Mouse (Mus musculus): Measurements from ENCODE around the gene Cgnl1. TPM values are rescaled to one million over a fixed set of nuclear protein-coding genes. Genes with fewer than 3 reads are reported as not detected.
A peak's percentile ranks its signal among the peaks of the same experiment; 100 is the strongest.

The Cgnl1 gene
- 36.5 and 48.8 TPM in 2 replicates for polyA plus RNA-seq (2012; rRNA removed)

DNA sequence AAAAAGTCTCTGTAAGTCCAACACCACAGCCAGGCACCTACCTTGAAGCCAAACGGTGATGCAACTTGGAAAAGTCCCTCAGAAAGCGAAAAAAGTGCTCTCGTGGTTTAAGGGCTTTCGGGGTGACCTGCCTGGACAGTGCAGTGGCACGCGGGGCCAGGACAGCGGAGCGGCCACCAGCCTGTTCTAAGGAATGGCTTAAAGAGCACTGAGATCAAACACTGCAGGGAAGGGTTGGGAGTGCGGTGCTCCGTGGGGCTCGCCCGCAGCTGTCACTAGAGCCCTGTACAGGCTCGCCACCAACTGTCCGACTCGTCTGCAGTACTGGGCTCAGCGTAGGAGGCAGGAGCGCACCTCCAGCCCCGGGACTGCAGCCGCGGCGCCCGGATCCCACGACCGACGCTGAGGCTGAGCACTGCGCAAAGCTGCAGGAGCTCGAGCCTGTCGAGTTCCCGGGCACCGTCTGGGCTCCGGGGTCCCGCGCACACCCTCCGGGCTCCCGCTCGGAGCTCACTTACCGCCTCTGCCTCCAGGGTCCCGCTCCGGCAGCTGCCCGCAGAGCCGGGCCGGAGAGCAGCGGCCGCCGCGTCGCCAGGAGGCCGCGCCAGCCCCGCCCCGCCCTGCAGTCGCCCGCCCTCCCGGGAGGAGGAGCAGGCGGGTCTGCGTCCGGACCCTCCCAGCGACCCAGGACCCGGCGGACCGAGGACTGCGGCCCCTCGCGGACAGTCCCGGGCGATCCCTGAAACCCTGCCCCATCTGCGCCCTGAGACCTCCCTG is at the start of gene Cgnl1:
TSS of gene Cgnl1 (minus strand) at position 612 of the 777 bp plus-strand sequence.
- H3K27me3 ChIP-seq (ENCODE audit: control insufficient read depth, insufficient read depth, low read length): no peaks in the 10 kb centered on the region
- peaks cover 10% of the 10 kb centered on the region for H3K4me1 ChIP-seq (ENCODE audit: control insufficient read depth, insufficient read depth, low read length)
- TF ChIP-seq POLR2A (IDR thresholded peaks at IDR 0.05; ENCODE audit: control insufficient read depth, low read depth, low read length) (peak; percentile 24; the same call in 1 of the 2 replicates), CTCF (IDR thresholded peaks at IDR 0.05; ENCODE audit: control insufficient read depth, insufficient read depth, insufficient replicate concordance, low read depth, low read length) (no peak)
- no peaks in the 10 kb centered on the region for H3K36me3 ChIP-seq (ENCODE audit: control insufficient read depth, insufficient read depth, low read length)
- H3K27ac ChIP-seq (ENCODE audit: control insufficient read depth, insufficient read depth, low read depth, low read length): peak within 1 kb of the TSS; percentile 23
- H3K4me3 ChIP-seq (ENCODE audit: control insufficient read depth, low read depth, low read length): peak within 1 kb of the TSS; percentile 79

DNA sequence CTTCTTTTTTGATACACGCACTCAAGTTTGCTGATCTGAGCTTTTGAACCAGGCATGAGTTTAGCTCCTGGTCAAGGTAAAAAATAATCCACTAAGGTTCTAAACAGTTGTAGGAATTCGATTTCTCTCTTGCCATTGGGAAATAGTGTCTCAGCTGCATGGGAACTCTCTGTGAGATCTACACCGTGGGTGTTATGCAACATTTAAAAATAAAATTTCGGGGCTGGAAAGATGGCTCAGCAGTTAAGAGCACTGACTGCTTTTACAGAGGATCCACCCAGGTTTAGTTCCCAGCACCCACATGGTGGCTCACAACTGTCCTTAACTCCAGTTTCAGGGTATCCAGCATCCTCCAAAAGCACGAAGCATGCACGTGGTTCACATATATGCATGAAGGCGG is 47.1 kb upstream of the Cgnl1 start:
- H3K27ac ChIP-seq (ENCODE audit: control insufficient read depth, insufficient read depth, low read depth, low read length): no peak overlapping the region
- TF ChIP-seq CTCF (IDR thresholded peaks at IDR 0.05; ENCODE audit: control insufficient read depth, insufficient read depth, insufficient replicate concordance, low read depth, low read length) (no peak), POLR2A (IDR thresholded peaks at IDR 0.05; ENCODE audit: control insufficient read depth, low read depth, low read length) (no peak)
- no peak overlapping the region for H3K4me3 ChIP-seq (ENCODE audit: control insufficient read depth, low read depth, low read length)
- H3K27me3 ChIP-seq (ENCODE audit: control insufficient read depth, insufficient read depth, low read length): no peaks in the 10 kb centered on the region
- no peaks in the 10 kb centered on the region; the same call in 1 of the 2 replicates for H3K4me1 ChIP-seq (ENCODE audit: control insufficient read depth, insufficient read depth, low read length)
- no peaks in the 10 kb centered on the region for H3K36me3 ChIP-seq (ENCODE audit: control insufficient read depth, insufficient read depth, low read length)

DNA sequence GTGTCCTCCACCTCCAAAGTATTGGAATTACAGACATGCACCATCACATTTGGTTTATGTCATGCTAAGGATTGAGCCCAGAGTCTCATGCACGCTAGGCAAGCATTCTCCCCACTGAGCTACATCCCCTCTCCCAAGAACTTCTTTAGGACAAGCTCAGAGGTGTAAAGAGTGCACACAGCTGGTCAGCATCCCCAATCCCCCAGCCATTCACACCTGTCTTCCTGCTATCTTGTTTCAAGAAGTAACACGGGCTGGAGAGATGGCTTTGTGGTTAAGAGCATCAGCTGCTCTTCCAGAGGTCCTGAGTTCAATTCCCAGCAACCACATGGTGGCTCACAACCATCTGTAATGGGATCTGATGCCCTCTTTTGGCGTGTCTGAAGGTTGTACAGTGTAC is 44.7 kb upstream of the Cgnl1 start:
- TF ChIP-seq POLR2A (IDR thresholded peaks at IDR 0.05; ENCODE audit: control insufficient read depth, low read depth, low read length): no peak
- TF ChIP-seq CTCF (IDR thresholded peaks at IDR 0.05; ENCODE audit: control insufficient read depth, insufficient read depth, insufficient replicate concordance, low read depth, low read length): no peak

DNA sequence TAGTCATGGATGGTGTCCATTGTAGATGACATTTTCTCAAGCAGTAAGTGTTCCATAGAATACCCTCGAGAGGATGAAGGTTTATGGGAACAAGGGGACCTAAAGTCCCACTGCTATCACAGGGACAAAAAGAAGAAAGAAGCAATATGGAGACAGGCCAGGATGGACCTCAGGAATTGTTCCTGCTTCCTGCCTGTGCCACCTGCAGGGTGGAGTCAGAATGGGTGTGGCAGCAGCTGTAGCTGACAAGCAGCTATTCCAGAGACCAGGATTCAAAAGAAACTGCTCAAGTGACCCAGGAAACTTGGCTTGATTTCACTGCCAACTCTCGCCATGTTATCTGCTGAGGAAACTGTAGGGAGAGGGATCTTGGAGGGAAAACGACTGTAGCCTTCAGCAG is 42.2 kb upstream of the Cgnl1 start:
- H3K27ac ChIP-seq (ENCODE audit: control insufficient read depth, insufficient read depth, low read depth, low read length): no peak overlapping the region
- H3K4me1 ChIP-seq (ENCODE audit: control insufficient read depth, insufficient read depth, low read length): peaks cover 13% of the 10 kb centered on the region
- no peak for TF ChIP-seq POLR2A (IDR thresholded peaks at IDR 0.05; ENCODE audit: control insufficient read depth, low read depth, low read length)
- TF ChIP-seq CTCF (IDR thresholded peaks at IDR 0.05; ENCODE audit: control insufficient read depth, insufficient read depth, insufficient replicate concordance, low read depth, low read length): no peak
- no peak overlapping the region for H3K4me3 ChIP-seq (ENCODE audit: control insufficient read depth, low read depth, low read length)
- no peaks in the 10 kb centered on the region for H3K36me3 ChIP-seq (ENCODE audit: control insufficient read depth, insufficient read depth, low read length)
- no peaks in the 10 kb centered on the region for H3K27me3 ChIP-seq (ENCODE audit: control insufficient read depth, insufficient read depth, low read length)

More for the DNA sequence above, 44.7 kb upstream of the Cgnl1 start:
- no peak overlapping the region for H3K27ac ChIP-seq (ENCODE audit: control insufficient read depth, insufficient read depth, low read depth, low read length)
- no peak overlapping the region for H3K4me3 ChIP-seq (ENCODE audit: control insufficient read depth, low read depth, low read length)
- H3K36me3 ChIP-seq (ENCODE audit: control insufficient read depth, insufficient read depth, low read length): no peaks in the 10 kb centered on the region
- H3K4me1 ChIP-seq (ENCODE audit: control insufficient read depth, insufficient read depth, low read length): peaks cover 3% of the 10 kb centered on the region; the same call in 1 of the 2 replicates
- H3K27me3 ChIP-seq (ENCODE audit: control insufficient read depth, insufficient read depth, low read length): no peaks in the 10 kb centered on the region

DNA sequence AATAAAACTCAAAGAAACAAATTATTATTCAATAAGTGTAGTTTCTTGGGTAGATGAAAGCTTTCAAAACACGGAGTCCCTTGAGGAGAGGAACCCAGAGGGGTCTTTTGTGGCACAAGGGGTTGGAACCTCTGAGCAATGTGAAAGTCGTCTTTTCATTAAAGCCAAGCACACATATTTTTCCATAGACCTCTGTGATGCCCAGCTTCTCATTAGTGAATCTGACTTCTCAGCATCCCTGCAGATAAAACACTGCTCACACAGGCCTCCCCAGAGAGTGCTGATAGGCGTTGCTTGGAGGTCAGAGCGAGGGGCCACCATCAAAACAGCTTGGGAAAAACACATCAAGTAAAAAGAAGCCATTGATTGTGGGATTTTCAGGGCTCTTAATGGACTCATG is 41.5 kb upstream of the Cgnl1 start:
- no peaks in the 10 kb centered on the region for H3K36me3 ChIP-seq (ENCODE audit: control insufficient read depth, insufficient read depth, low read length)
- H3K4me3 ChIP-seq (ENCODE audit: control insufficient read depth, low read depth, low read length): no peak overlapping the region
- no peak overlapping the region for H3K27ac ChIP-seq (ENCODE audit: control insufficient read depth, insufficient read depth, low read depth, low read length)
- H3K27me3 ChIP-seq (ENCODE audit: control insufficient read depth, insufficient read depth, low read length): no peaks in the 10 kb centered on the region
- TF ChIP-seq CTCF (IDR thresholded peaks at IDR 0.05; ENCODE audit: control insufficient read depth, insufficient read depth, insufficient replicate concordance, low read depth, low read length) (no peak), POLR2A (IDR thresholded peaks at IDR 0.05; ENCODE audit: control insufficient read depth, low read depth, low read length) (no peak)
- peaks cover 13% of the 10 kb centered on the region for H3K4me1 ChIP-seq (ENCODE audit: control insufficient read depth, insufficient read depth, low read length)

DNA sequence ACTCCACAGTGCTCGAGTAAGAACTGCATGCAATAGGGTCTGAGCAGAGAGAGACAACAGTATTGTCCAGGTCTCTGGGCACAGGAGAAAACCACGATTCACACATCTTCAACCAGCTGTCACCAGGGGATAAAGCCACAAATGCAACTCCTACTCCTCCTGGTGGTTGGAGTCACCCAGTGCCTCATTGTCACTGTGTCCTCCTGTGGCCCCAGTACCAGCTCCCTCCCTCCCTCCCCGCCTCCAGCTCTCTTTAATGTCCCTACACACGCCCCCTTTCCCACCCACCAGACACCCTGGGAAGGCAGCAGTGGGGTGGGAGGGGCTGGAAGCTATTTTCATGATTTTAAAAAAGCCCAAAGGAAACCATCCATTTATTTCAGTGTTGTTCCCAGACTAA is 41.0 kb upstream of the Cgnl1 start:
- no peak overlapping the region for H3K4me3 ChIP-seq (ENCODE audit: control insufficient read depth, low read depth, low read length)
- TF ChIP-seq POLR2A (IDR thresholded peaks at IDR 0.05; ENCODE audit: control insufficient read depth, low read depth, low read length): no peak
- no peak for TF ChIP-seq CTCF (IDR thresholded peaks at IDR 0.05; ENCODE audit: control insufficient read depth, insufficient read depth, insufficient replicate concordance, low read depth, low read length)
- no peak overlapping the region for H3K27ac ChIP-seq (ENCODE audit: control insufficient read depth, insufficient read depth, low read depth, low read length)
- no peaks in the 10 kb centered on the region for H3K36me3 ChIP-seq (ENCODE audit: control insufficient read depth, insufficient read depth, low read length)
- H3K27me3 ChIP-seq (ENCODE audit: control insufficient read depth, insufficient read depth, low read length): no peaks in the 10 kb centered on the region
- peaks cover 13% of the 10 kb centered on the region for H3K4me1 ChIP-seq (ENCODE audit: control insufficient read depth, insufficient read depth, low read length)

DNA sequence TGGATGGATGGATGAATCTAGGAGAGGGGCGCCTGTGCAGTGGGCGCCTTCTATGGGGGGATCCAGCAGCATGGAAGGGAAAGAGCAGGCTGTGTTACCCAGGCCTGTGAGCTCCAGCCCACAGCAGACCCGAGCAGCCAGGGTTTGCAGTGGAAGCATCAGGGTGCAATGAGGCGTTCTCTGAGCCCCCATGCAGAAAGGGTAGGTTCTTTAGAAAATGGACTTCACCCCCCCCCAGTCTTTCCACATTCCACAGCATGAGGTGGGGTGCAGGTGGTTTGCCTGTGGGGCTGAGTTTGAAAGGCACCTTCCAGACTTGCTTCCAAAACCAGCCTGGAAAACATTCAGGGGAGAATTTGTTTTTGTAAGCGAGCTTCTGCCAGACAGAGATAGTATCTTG is 40.0 kb upstream of the Cgnl1 start:
- Histone ChIP-seq H3K4me3 (ENCODE audit: control insufficient read depth, low read depth, low read length) (peak overlapping the region; percentile 57), H3K36me3 (ENCODE audit: control insufficient read depth, insufficient read depth, low read length) (no peaks in the 10 kb centered on the region), H3K4me1 (ENCODE audit: control insufficient read depth, insufficient read depth, low read length) (peaks cover 13% of the 10 kb centered on the region), H3K27me3 (ENCODE audit: control insufficient read depth, insufficient read depth, low read length) (no peaks in the 10 kb centered on the region), H3K27ac (ENCODE audit: control insufficient read depth, insufficient read depth, low read depth, low read length) (no peak overlapping the region)
- no peak for TF ChIP-seq CTCF (IDR thresholded peaks at IDR 0.05; ENCODE audit: control insufficient read depth, insufficient read depth, insufficient replicate concordance, low read depth, low read length)
- TF ChIP-seq POLR2A (IDR thresholded peaks at IDR 0.05; ENCODE audit: control insufficient read depth, low read depth, low read length): no peak

Measured in testis, adult 2 months (tissue).